Mouse (Mus musculus): ENCODE measurements around the gene Tmem44. TPM values are rescaled to one million over a fixed set of nuclear protein-coding genes. Genes with fewer than 3 reads are reported as not detected.

Gene Tmem44
- polyA plus RNA-seq, 1 experiment from 2014 or later: 27.9 TPM

- 92% methylated on average over 4 of the region's 4 CpGs for WGBS
Measured at GRCm38 (mm10) chr16:30560601-30561000, 10.0 kb upstream of the Tmem44 start.

GRCm38 (mm10) chr16:30559312-30559992 lies 8.8 kb upstream of the Tmem44 start:
- peaks cover 24% of the 10 kb centered on the region for H3K36me3 ChIP-seq (ENCODE audit: control insufficient read depth, insufficient read depth, low read length)

More at GRCm38 (mm10) chr16:30560601-30561000, 10.0 kb upstream of the Tmem44 start:
- no peak overlapping the region for H3K27ac ChIP-seq (ENCODE audit: low read depth, low read length)
- no peaks in the 10 kb centered on the region for H3K27me3 ChIP-seq (ENCODE audit: control insufficient read depth, insufficient read depth, low read length)
- no peaks in the 10 kb centered on the region for H3K4me1 ChIP-seq (ENCODE audit: control insufficient read depth, insufficient read depth, low read length)
- H3K4me2 ChIP-seq: no peak overlapping the region
- peaks cover 5% of the 10 kb centered on the region; the same call in 1 of the 2 replicates for H3K9me3 ChIP-seq (ENCODE audit: control insufficient read depth, low read length)
- DNase-seq (ENCODE audit: low spot score, missing footprints) (peak; percentile 73), ATAC-seq (ENCODE audit: low FRiP score) (no peak)
- no peak overlapping the region for H3K9ac ChIP-seq (ENCODE audit: low read length)
- peaks cover 29% of the 10 kb centered on the region for H3K36me3 ChIP-seq (ENCODE audit: control insufficient read depth, insufficient read depth, low read length)
- no peak overlapping the region for H3K4me3 ChIP-seq (ENCODE audit: low read depth, low read length)

GRCm38 (mm10) chr16:30554109-30554508 lies 3.5 kb upstream of the Tmem44 start:
- WGBS: 93% methylated on average over 8 of the region's 8 CpGs
- no peak overlapping the region for H3K27ac ChIP-seq (ENCODE audit: low read depth, low read length)
- no peaks in the 10 kb centered on the region for H3K27me3 ChIP-seq (ENCODE audit: control insufficient read depth, insufficient read depth, low read length)

More at GRCm38 (mm10) chr16:30559312-30559992, 8.8 kb upstream of the Tmem44 start:
- Histone ChIP-seq H3K4me2 (no peak overlapping the region), H3K9me3 (ENCODE audit: control insufficient read depth, low read length) (peaks cover 7% of the 10 kb centered on the region; the same call in 1 of the 2 replicates), H3K9ac (ENCODE audit: low read length) (no peak overlapping the region), H3K4me3 (ENCODE audit: low read depth, low read length) (no peak overlapping the region), H3K27ac (ENCODE audit: low read depth, low read length) (no peak overlapping the region), H3K27me3 (ENCODE audit: control insufficient read depth, insufficient read depth, low read length) (no peaks in the 10 kb centered on the region), H3K4me1 (ENCODE audit: control insufficient read depth, insufficient read depth, low read length) (no peaks in the 10 kb centered on the region)
- ATAC-seq (ENCODE audit: low FRiP score) (no peak), DNase-seq (ENCODE audit: low spot score, missing footprints) (peak; percentile 53)
- 93% methylated on average over 5 of the region's 5 CpGs for WGBS

GRCm38 (mm10) chr16:30552621-30553338 lies 2.1 kb upstream of the Tmem44 start:
- H3K4me2 ChIP-seq: no peak overlapping the region
- H3K27ac ChIP-seq (ENCODE audit: low read depth, low read length): no peak overlapping the region

More at GRCm38 (mm10) chr16:30554109-30554508, 3.5 kb upstream of the Tmem44 start:
- ATAC-seq (ENCODE audit: low FRiP score) (no peak), DNase-seq (ENCODE audit: low spot score, missing footprints) (peak; percentile 21)
- Histone ChIP-seq H3K4me1 (ENCODE audit: control insufficient read depth, insufficient read depth, low read length) (0 out of 2 replicates have a peak, but pooled peaks cover 2% of the 10 kb centered on the region), H3K4me2 (no peak overlapping the region), H3K4me3 (ENCODE audit: low read depth, low read length) (no peak overlapping the region), H3K36me3 (ENCODE audit: control insufficient read depth, insufficient read depth, low read length) (peaks cover 1% of the 10 kb centered on the region; the same call in 1 of the 2 replicates), H3K9ac (ENCODE audit: low read length) (no peak overlapping the region), H3K9me3 (ENCODE audit: control insufficient read depth, low read length) (peaks cover 7% of the 10 kb centered on the region; the same call in 1 of the 2 replicates)

GRCm38 (mm10) chr16:30549966-30550747 lies 485 bp downstream of the Tmem44 start:
- under 1% methylated on average over 62 of the region's 63 CpGs for WGBS
- H3K27ac ChIP-seq (ENCODE audit: low read depth, low read length): no peak overlapping the region; the same call in 1 of the 2 replicates
- H3K27me3 ChIP-seq (ENCODE audit: control insufficient read depth, insufficient read depth, low read length): no peaks in the 10 kb centered on the region
- H3K4me2 ChIP-seq: peak overlapping the region; percentile 69
- DNase-seq (ENCODE audit: low spot score, missing footprints) (peak; percentile 99), ATAC-seq (ENCODE audit: low FRiP score) (peak; percentile 95)
- H3K36me3 ChIP-seq (ENCODE audit: control insufficient read depth, insufficient read depth, low read length): peaks cover 6% of the 10 kb centered on the region
- H3K9ac ChIP-seq (ENCODE audit: low read length): peak overlapping the region; percentile 97
- 0 out of 2 replicates have a peak, but pooled peaks cover 2% of the 10 kb centered on the region for H3K9me3 ChIP-seq (ENCODE audit: control insufficient read depth, low read length)
- H3K4me1 ChIP-seq (ENCODE audit: control insufficient read depth, insufficient read depth, low read length): 0 out of 2 replicates have a peak, but pooled peaks cover 2% of the 10 kb centered on the region
- H3K4me3 ChIP-seq (ENCODE audit: low read depth, low read length): peak overlapping the region; percentile 74

More at GRCm38 (mm10) chr16:30552621-30553338, 2.1 kb upstream of the Tmem44 start:
- DNase-seq (ENCODE audit: low spot score, missing footprints): peak; percentile 81
- no peak for ATAC-seq (ENCODE audit: low FRiP score)
- 43% methylated on average over 11 of the region's 11 CpGs for WGBS
- H3K9ac ChIP-seq (ENCODE audit: low read length): no peak overlapping the region; the same call in 1 of the 2 replicates
- no peaks in the 10 kb centered on the region; the same call in 1 of the 2 replicates for H3K36me3 ChIP-seq (ENCODE audit: control insufficient read depth, insufficient read depth, low read length)
- no peak overlapping the region for H3K4me3 ChIP-seq (ENCODE audit: low read depth, low read length)
- H3K4me1 ChIP-seq (ENCODE audit: control insufficient read depth, insufficient read depth, low read length): 0 out of 2 replicates have a peak, but pooled peaks cover 2% of the 10 kb centered on the region
- H3K9me3 ChIP-seq (ENCODE audit: control insufficient read depth, low read length): peaks cover 7% of the 10 kb centered on the region; the same call in 1 of the 2 replicates
- no peaks in the 10 kb centered on the region for H3K27me3 ChIP-seq (ENCODE audit: control insufficient read depth, insufficient read depth, low read length)

- no peak for ATAC-seq (ENCODE audit: low FRiP score)
- Histone ChIP-seq H3K4me1 (ENCODE audit: control insufficient read depth, insufficient read depth, low read length) (0 out of 2 replicates have a peak, but pooled peaks cover 2% of the 10 kb centered on the region), H3K4me2 (peak overlapping the region; percentile 69), H3K9ac (ENCODE audit: low read length) (peak overlapping the region; percentile 97), H3K36me3 (ENCODE audit: control insufficient read depth, insufficient read depth, low read length) (peaks cover 6% of the 10 kb centered on the region), H3K4me3 (ENCODE audit: low read depth, low read length) (peak overlapping the region; percentile 74), H3K27ac (ENCODE audit: low read depth, low read length) (no peak overlapping the region), H3K27me3 (ENCODE audit: control insufficient read depth, insufficient read depth, low read length) (no peaks in the 10 kb centered on the region), H3K9me3 (ENCODE audit: control insufficient read depth, low read length) (no peaks in the 10 kb centered on the region)
- peak; percentile 89 for DNase-seq (ENCODE audit: low spot score, missing footprints)
- 85% methylated on average over 7 of the region's 7 CpGs for WGBS
Measured at GRCm38 (mm10) chr16:30549516-30549915, 1.1 kb downstream of the Tmem44 start.

GRCm38 (mm10) chr16:30548291-30548690 lies 2.4 kb downstream of the Tmem44 start:
- WGBS: 88% methylated on average over 5 of the region's 5 CpGs
- H3K4me2 ChIP-seq: no peak overlapping the region
- H3K27ac ChIP-seq (ENCODE audit: low read depth, low read length): no peak overlapping the region
- H3K9me3 ChIP-seq (ENCODE audit: control insufficient read depth, low read length): no peaks in the 10 kb centered on the region
- peaks cover 6% of the 10 kb centered on the region for H3K36me3 ChIP-seq (ENCODE audit: control insufficient read depth, insufficient read depth, low read length)
- no peak overlapping the region for H3K9ac ChIP-seq (ENCODE audit: low read length)
- DNase-seq (ENCODE audit: low spot score, missing footprints) (peak; percentile 60), ATAC-seq (ENCODE audit: low FRiP score) (no peak)
- H3K27me3 ChIP-seq (ENCODE audit: control insufficient read depth, insufficient read depth, low read length): no peaks in the 10 kb centered on the region
- no peak overlapping the region for H3K4me3 ChIP-seq (ENCODE audit: low read depth, low read length)
- H3K4me1 ChIP-seq (ENCODE audit: control insufficient read depth, insufficient read depth, low read length): 0 out of 2 replicates have a peak, but pooled peaks cover 2% of the 10 kb centered on the region

- DNase-seq (ENCODE audit: low spot score, missing footprints) (peak; percentile 57), ATAC-seq (ENCODE audit: low FRiP score) (no peak)
- H3K36me3 ChIP-seq (ENCODE audit: control insufficient read depth, insufficient read depth, low read length): peaks cover 6% of the 10 kb centered on the region
- H3K27me3 ChIP-seq (ENCODE audit: control insufficient read depth, insufficient read depth, low read length): no peaks in the 10 kb centered on the region
- H3K4me1 ChIP-seq (ENCODE audit: control insufficient read depth, insufficient read depth, low read length): 0 out of 2 replicates have a peak, but pooled peaks cover 2% of the 10 kb centered on the region
- H3K4me3 ChIP-seq (ENCODE audit: low read depth, low read length): no peak overlapping the region
- no peak overlapping the region for H3K9ac ChIP-seq (ENCODE audit: low read length)
- no peak overlapping the region for H3K4me2 ChIP-seq
- H3K9me3 ChIP-seq (ENCODE audit: control insufficient read depth, low read length): no peaks in the 10 kb centered on the region
- no peak overlapping the region for H3K27ac ChIP-seq (ENCODE audit: low read depth, low read length)
- 89% methylated on average over 4 of the region's 4 CpGs for WGBS
Measured at GRCm38 (mm10) chr16:30544693-30545092, 5.9 kb downstream of the Tmem44 start.
